Mouse (Mus musculus) midbrain, embryonic 16.5 days (tissue): ENCODE results near the gene Gm45808. TPM values are rescaled to one million over a fixed set of nuclear protein-coding genes. Genes with fewer than 3 reads are reported as not detected.

Experiments
- ATAC-seq: fragments of 200-750 bp; cut with Nextera tagmentation; 2 replicates; pipeline ENCODE4 v1.8.0; 2017; ENCODE audit warnings: moderate TSS enrichment
- H3K27ac ChIP-seq: fragments of 300-500 bp; sonication (generic); 2 replicates; pipeline ENCODE4 v1.5.1; 2014; ENCODE audit warnings: mild to moderate bottlenecking, low read length, mixed read lengths
- H3K27me3 ChIP-seq: fragments of 300-500 bp; sonication (generic); 2 replicates; pipeline ENCODE4 v1.6.1; 2014; ENCODE audit warnings: low read depth, low read length, mixed read lengths; ENCODE audit not compliant: control insufficient read depth, insufficient read depth
- H3K36me3 ChIP-seq: fragments of 300-500 bp; sonication (generic); 2 replicates; pipeline ENCODE4 v1.6.1; 2014; ENCODE audit warnings: mild to moderate bottlenecking, low read length, moderate library complexity, mixed read lengths; ENCODE audit not compliant: control insufficient read depth, insufficient read depth
- H3K4me1 ChIP-seq: fragments of 300-500 bp; sonication (generic); 2 replicates; pipeline ENCODE4 v1.6.1; 2014; ENCODE audit warnings: mild to moderate bottlenecking, low read length, mixed read lengths; ENCODE audit not compliant: control insufficient read depth, insufficient read depth
- H3K4me2 ChIP-seq: fragments of 300-500 bp; sonication (generic); 2 replicates; pipeline ENCODE4 v1.6.1; 2014; ENCODE audit warnings: mild to moderate bottlenecking, low read length, mixed read lengths
- H3K4me3 ChIP-seq: fragments of 300-500 bp; sonication (generic); 2 replicates; pipeline ENCODE4 v1.5.1; 2014; ENCODE audit warnings: low read depth, mild to moderate bottlenecking, low read length, moderate library complexity, mixed read lengths
- H3K9ac ChIP-seq: fragments of 300-500 bp; sonication (generic); 2 replicates; pipeline ENCODE4 v1.6.1; 2014; ENCODE audit warnings: low read depth, low read length, mixed read lengths
- H3K9me3 ChIP-seq: fragments of 300-500 bp; sonication (generic); replicated peaks from 2 replicates; pipeline ENCODE4 v1.6.1; 2014; ENCODE audit warnings: mild to moderate bottlenecking, low read length, mixed read lengths; ENCODE audit not compliant: control insufficient read depth, poor library complexity, severe bottlenecking
- WGBS: fragments of 180-500 bp; shearing (Covaris S2); extraction: QIAGEN DNeasy Blood & Tissue Kit; methylation state at CpG from one replicate; pipeline ENCODE4 v1.1.7; 2014; 5-methylcytosine and 5-hydroxymethylcytosine counted together
- polyA plus RNA-seq: library from polyadenylated mRNA; unstranded; fragments of >200 nt; fragmentation: Nextera tagmentation; extraction: Ambion mirVana; gene quantifications from 2 replicates; pipeline ENCODE4 v1.2.1, GENCODE M21; 2015

Gene Gm45808
- polyA plus RNA-seq, 1 experiment from 2014 or later, result not detected

DNA sequence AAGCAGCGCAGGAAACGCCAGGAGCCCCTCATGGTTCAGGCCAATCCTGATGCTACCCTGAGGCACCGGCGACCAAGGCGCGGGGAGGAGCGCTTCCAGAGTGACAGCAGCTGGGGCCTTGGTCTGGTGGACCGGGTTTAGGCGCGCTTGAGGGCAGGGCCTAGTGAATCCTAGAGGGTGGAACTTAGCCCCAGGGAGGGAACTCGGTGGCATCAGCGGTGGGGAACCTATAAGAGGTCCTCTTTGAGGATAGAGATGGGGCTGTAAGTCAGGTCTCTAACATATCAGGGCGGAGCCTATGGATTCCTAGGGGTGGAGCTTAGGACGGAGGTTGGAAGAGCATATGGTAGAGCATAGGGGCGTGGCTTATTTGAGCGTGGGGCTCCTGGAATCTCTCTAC, 28.8 kb upstream of the Gm45808 start:
- no peak overlapping the region for H3K4me2 ChIP-seq
- H3K27ac ChIP-seq, result no peak overlapping the region
- no peak overlapping the region for H3K4me3 ChIP-seq
- H3K9ac ChIP-seq, result no peak overlapping the region
- no peaks in the 10 kb centered on the region for H3K36me3 ChIP-seq
- no peak for ATAC-seq
- no peaks in the 10 kb centered on the region for H3K27me3 ChIP-seq
- no peaks in the 10 kb centered on the region for H3K4me1 ChIP-seq
- 29% methylated on average over 16 of the region's 16 CpGs for WGBS
- no peaks in the 10 kb centered on the region for H3K9me3 ChIP-seq

DNA sequence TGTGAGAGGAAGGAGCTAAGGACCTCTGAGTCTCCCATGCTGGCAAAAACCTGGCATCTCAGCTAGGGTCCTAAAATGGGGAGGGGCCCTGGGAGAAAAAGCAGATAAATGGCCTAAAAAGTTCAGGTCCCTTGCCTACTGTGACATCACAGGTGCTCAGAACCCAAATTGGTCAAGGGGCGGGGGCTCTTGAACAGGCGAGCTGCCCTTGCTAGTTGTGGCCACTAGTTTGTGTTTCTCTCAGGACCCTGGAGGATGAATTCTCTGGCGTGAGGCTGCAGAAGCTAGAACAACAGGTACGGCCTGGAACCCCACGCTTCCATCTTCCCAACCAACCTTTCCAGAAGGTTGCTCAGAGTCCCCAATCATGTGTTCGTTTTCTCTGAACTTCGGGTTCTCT, 27.8 kb upstream of the Gm45808 start:
- no peak for ATAC-seq
- no peaks in the 10 kb centered on the region for H3K27me3 ChIP-seq
- no peaks in the 10 kb centered on the region for H3K36me3 ChIP-seq
- 86% methylated on average over 7 of the region's 7 CpGs for WGBS
- H3K9ac ChIP-seq, result no peak overlapping the region
- no peaks in the 10 kb centered on the region for H3K9me3 ChIP-seq
- H3K4me2 ChIP-seq, result no peak overlapping the region
- no peak overlapping the region for H3K4me3 ChIP-seq
- H3K4me1 ChIP-seq, result peaks cover 2% of the 10 kb centered on the region
- H3K27ac ChIP-seq, result no peak overlapping the region

DNA sequence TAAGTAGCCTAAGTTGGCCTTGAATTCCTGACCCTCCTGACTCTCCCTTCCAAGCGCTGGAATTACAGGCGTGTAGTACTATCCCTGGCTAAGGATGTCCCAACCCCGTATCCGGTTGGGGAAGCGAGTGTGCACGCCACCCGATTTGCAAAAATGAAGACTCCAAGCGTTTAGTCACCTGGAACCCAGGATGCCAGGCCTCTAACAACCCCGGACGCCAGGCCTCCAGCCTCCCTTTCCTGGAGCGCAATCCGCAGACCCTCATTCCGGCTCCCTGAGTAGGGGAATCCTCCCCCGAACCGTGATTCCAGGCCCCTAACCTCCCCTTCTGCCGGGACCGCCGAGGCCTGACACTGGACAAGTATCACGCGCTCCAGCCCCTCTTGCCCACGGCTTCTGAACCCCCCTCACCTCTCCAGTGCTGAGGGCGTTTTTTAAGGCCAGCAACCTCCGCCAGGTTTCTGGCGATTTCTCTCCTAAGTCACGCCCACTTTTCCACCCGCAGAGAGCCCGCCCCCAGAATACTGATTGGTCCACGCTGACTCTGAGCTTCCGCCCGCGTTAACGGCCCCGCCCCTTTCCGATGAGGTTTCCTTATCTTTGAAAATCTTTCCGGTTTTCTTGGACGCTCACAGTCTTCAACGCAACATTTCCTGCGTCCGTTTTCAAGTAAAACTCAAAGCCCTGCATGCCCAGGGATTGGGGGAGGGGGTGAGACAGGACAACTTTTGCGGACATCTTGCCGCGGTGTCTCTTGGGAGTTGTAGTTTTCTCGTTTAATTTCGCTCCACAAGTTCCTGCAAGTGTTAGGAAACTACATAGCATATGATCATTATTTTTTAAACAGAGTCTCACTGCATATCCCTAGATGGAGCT, 23.5 kb upstream of the Gm45808 start, which contains the start of gene Nucb1:
Gene Nucb1 (minus strand): TSS at position 495 of the 876 bp plus-strand sequence.
- H3K9ac ChIP-seq, result peak within 1 kb of the TSS; percentile 78
- no peaks in the 10 kb centered on the region for H3K9me3 ChIP-seq
- peak; percentile 92 for ATAC-seq
- no peaks in the 10 kb centered on the region for H3K27me3 ChIP-seq
- H3K36me3 ChIP-seq, result no peaks in the 10 kb centered on the region
- H3K27ac ChIP-seq, result peak within 1 kb of the TSS; percentile 73
- H3K4me3 ChIP-seq, result peak within 1 kb of the TSS; percentile 53
- peaks cover 15% of the 10 kb centered on the region for H3K4me1 ChIP-seq
- WGBS, result under 1% methylated on average over 44 of the region's 44 CpGs
- H3K4me2 ChIP-seq, result peak within 1 kb of the TSS; percentile 94

DNA sequence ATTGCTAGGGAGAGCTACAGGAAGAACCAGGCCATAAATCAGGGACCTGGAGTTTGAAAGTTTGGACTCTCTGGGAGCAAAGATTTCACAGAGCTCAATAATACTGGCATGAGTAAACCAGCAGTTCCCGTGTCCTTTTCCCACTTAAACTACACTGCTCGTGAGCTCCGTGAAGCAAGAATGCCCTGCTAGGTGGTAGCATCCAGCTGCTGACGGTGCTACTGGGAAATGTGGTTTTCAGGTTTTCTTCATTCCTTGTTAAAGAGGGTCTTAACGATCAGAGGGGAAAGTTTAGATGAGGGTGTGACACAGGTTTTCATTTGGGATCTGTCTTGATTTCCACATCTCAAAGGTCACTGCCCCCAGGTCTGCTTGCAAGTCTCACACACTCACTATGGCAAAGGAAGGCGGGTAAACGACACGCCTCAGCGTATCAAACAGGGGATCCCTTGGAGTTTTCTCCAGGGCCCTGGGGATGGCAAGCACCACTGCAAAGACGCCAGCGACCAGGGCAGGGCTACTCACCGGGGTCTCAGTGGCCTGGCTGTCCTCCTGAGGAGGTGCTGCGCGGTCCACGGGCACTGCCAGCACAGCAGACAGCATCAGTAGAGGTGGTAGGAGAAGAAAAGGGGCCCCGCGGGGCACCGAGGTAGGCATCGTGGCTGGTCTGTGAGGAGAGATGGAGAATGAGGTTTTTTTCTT, 22.7 kb upstream of the Gm45808 start:
- H3K4me1 ChIP-seq, result peaks cover 15% of the 10 kb centered on the region
- no peaks in the 10 kb centered on the region for H3K36me3 ChIP-seq
- peak overlapping the region; percentile 78 for H3K9ac ChIP-seq
- no peaks in the 10 kb centered on the region for H3K27me3 ChIP-seq
- 41% methylated on average over 19 of the region's 19 CpGs for WGBS
- H3K4me2 ChIP-seq, result peak overlapping the region; percentile 94
- peak overlapping the region; percentile 73 for H3K27ac ChIP-seq
- no peaks in the 10 kb centered on the region for H3K9me3 ChIP-seq
- ATAC-seq, result peak; percentile 27
- peak overlapping the region; percentile 53 for H3K4me3 ChIP-seq

DNA sequence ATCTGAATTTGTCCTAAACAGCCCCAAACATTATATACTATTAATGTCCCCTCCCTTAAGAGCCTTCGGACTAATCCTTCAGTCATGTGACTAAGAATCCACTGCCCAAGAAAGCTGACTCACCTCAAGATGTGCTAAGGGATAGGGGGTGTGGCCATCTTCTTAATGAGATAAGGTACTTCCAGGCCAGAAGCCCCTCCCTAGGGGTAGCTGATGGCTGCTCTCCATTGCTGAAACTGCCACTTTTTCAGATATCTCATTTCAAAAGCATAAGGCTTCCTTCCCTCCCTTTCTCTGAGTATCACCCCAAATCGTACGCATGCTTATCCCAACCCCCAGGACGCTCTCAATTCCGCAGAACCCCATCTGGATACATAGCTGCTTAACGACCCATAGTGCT, 21.9 kb upstream of the Gm45808 start:
- ATAC-seq, result no peak
- H3K27me3 ChIP-seq, result no peaks in the 10 kb centered on the region
- no peak overlapping the region for H3K9ac ChIP-seq
- no peak overlapping the region; the same call in 1 of the 2 replicates for H3K4me2 ChIP-seq
- H3K4me1 ChIP-seq, result peaks cover 15% of the 10 kb centered on the region
- WGBS, result 90% methylated on average over 6 of the region's 6 CpGs
- no peak overlapping the region for H3K27ac ChIP-seq
- H3K4me3 ChIP-seq, result no peak overlapping the region
- no peaks in the 10 kb centered on the region for H3K9me3 ChIP-seq
- H3K36me3 ChIP-seq, result no peaks in the 10 kb centered on the region

DNA sequence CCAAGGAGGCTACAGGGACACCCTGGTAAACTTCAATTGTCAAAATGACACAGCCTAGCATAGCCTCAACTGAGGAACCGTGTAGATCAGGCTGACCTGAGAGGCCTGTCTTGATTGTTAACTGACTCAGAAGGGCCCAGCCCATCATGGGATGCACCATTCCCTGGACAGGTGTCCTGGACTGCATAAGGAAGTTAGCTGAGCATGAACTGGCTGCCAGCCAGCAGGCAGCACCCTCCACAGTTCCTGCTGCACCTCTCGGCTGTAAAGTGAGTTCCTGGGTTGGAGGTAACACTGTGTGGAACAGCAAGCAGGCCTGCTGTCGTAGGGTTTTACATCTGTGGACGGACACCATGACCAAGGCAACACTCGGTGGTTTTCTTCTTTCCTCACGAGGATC, 21.0 kb upstream of the Gm45808 start:
- no peaks in the 10 kb centered on the region for H3K36me3 ChIP-seq

DNA sequence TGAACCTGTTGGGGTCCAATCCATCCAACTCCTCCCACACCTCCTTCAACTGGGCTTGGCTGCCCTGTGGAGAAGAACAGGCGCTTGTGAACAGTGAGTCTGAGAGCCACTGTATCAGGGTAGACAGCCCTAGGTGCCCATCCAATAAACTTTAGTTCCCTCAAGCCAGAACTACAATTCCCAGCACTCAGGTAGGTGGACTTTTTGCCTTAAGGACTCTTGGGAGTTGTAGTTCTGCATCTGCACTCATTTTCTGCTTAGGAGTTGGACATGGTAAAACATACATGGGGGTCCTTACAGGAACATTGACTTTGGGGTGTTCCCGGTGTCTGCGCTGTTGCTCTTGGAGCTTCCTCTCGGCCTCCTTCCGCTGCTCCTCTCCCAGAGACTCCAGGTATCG, 11.8 kb upstream of the Gm45808 start:
- H3K4me2 ChIP-seq, result no peak overlapping the region
- H3K9me3 ChIP-seq, result no peaks in the 10 kb centered on the region
- H3K9ac ChIP-seq, result no peak overlapping the region
- H3K4me1 ChIP-seq, result no peaks in the 10 kb centered on the region
- no peak overlapping the region for H3K27ac ChIP-seq
- H3K27me3 ChIP-seq, result no peaks in the 10 kb centered on the region
- H3K36me3 ChIP-seq, result peaks cover 46% of the 10 kb centered on the region
- ATAC-seq, result no peak
- H3K4me3 ChIP-seq, result no peak overlapping the region
- 94% methylated on average over 6 of the region's 6 CpGs for WGBS

More for the DNA sequence above, 21.0 kb upstream of the Gm45808 start:
- Histone ChIP-seq H3K9ac (no peak overlapping the region), H3K27ac (no peak overlapping the region), H3K4me2 (no peak overlapping the region), H3K27me3 (no peaks in the 10 kb centered on the region), H3K4me1 (peaks cover 15% of the 10 kb centered on the region), H3K9me3 (no peaks in the 10 kb centered on the region), H3K4me3 (no peak overlapping the region)
- ATAC-seq, result no peak
- WGBS, result 89% methylated on average over 6 of the region's 6 CpGs

DNA sequence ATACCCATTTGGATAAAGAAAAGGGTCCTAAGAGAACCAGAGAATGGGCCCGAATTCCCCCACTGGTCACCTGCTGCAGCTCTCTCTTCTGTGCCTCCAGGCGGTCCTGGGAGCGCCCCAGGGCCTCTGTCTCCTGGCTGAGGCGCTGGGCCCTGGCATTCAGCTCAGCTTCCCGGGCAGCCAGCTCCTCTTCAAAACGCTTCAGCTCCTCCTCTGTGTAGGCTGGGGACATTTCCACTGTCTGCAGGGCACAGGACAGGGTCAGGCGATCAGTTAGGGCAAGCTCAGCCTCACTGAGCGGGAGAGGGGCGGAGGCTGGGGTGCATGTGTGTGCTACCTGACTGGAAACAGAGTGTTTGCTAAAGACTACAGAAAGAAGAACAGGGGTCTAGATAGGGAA, 7.9 kb upstream of the Gm45808 start:
- H3K9me3 ChIP-seq, result no peaks in the 10 kb centered on the region
- 80% methylated on average over 9 of the region's 9 CpGs for WGBS
- H3K9ac ChIP-seq, result no peak overlapping the region
- ATAC-seq, result no peak
- no peaks in the 10 kb centered on the region for H3K27me3 ChIP-seq
- H3K4me3 ChIP-seq, result no peak overlapping the region
- no peak overlapping the region for H3K27ac ChIP-seq
- 0 out of 2 replicates have a peak, but pooled peaks cover 3% of the 10 kb centered on the region for H3K4me1 ChIP-seq
- no peak overlapping the region for H3K4me2 ChIP-seq
- H3K36me3 ChIP-seq, result peaks cover 44% of the 10 kb centered on the region

DNA sequence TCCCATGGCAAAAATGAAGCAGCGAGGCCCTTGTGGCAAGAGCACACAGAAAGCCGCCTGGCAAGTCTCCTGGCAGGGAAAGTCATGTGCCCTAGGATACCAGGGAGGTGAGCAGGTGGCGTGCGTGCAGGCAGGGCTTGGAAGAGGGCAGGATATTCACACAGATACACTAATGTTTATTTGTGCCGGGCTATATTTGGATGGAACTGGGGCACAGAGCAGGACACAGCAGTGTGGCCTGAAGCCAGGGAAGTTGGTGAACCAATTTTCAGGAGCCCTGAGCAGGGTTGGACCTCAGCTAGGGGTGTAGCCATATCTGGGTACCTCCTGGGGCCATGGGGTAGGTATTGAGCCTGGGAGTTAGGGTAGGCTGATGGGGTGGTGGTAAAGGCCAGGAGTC, 6.3 kb upstream of the Gm45808 start:
- WGBS, result 90% methylated on average over 5 of the region's 5 CpGs
- Histone ChIP-seq H3K27ac (no peak overlapping the region), H3K4me1 (peaks cover 14% of the 10 kb centered on the region), H3K4me3 (no peak overlapping the region), H3K27me3 (no peaks in the 10 kb centered on the region), H3K9me3 (no peaks in the 10 kb centered on the region), H3K9ac (no peak overlapping the region), H3K36me3 (peaks cover 28% of the 10 kb centered on the region), H3K4me2 (no peak overlapping the region)
- no peak for ATAC-seq
